Mouse (Mus musculus): ENCODE data around the gene Foxk2. TPM values are rescaled to one million over a fixed set of nuclear protein-coding genes. Genes with fewer than 3 reads are reported as not detected.
A peak's percentile ranks its signal among the peaks of the same experiment; 100 is the strongest.

Foxk2 gene
- polyA plus RNA-seq, 2 experiments, result 11.1 to 43.7 TPM

- H3K27me3 ChIP-seq (ENCODE audit: control insufficient read depth, insufficient read depth, low read length), result no peaks in the 10 kb centered on the region
- H3K27ac ChIP-seq (replicated peaks; ENCODE audit: low read depth, low read length), result peak overlapping the region; percentile 81
- WGBS, result under 1% methylated on average over 17 of the region's 60 CpGs
- no peak for TF ChIP-seq POLR2A (IDR thresholded peaks at IDR 0.05; ENCODE audit: borderline replicate concordance, extremely low read depth, insufficient read depth, insufficient read length)
- peak; percentile 14; the same call in 1 of the 2 replicates for ATAC-seq (ENCODE audit: low FRiP score, low read depth)
- peak overlapping the region; percentile 94 for H3K9ac ChIP-seq (ENCODE audit: low read depth, low read length, severe bottlenecking)
- no peaks in the 10 kb centered on the region for H3K9me3 ChIP-seq (ENCODE audit: control insufficient read depth, low read length)
- peak overlapping the region; percentile 70 for H3K4me2 ChIP-seq (replicated peaks; ENCODE audit: low read depth, low read length, severe bottlenecking)
- H3K36me3 ChIP-seq (ENCODE audit: control insufficient read depth, insufficient read depth, low read length), result peaks cover 29% of the 10 kb centered on the region
- no peak for DNase-seq (ENCODE audit: low spot score)
- peak overlapping the region; percentile 97 for H3K4me3 ChIP-seq (replicated peaks; ENCODE audit: low read length)
- H3K4me1 ChIP-seq (ENCODE audit: control insufficient read depth, insufficient read depth, low read length), result peaks cover 12% of the 10 kb centered on the region
Measured at GRCm38 (mm10) chr11:121260211-121260906, 569 bp downstream of the Foxk2 start.

DNA sequence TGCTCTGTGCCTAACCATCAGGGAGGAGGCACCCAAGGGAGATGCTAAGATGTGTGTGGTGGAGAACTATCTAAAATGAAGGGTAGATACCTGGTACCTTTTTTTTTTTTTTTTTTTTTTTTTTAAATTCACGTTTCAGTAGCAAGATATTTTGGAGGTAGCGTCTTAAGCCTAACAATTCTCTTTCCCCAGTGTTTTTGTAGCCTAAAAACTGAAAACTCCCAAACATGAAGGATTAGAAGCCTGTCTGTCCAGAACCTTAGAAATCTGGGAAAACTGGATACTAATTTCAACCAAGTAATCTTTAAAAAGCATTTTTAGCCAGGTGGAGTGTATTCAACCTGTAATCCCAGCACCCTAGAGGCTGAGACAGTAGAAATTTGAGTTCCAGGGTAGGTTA lies 1.3 kb downstream of the Foxk2 start:
- ATAC-seq (ENCODE audit: low FRiP score, low read depth) (no peak), DNase-seq (ENCODE audit: low spot score) (no peak)
- peaks cover 12% of the 10 kb centered on the region for H3K4me1 ChIP-seq (ENCODE audit: control insufficient read depth, insufficient read depth, low read length)
- H3K9me3 ChIP-seq (ENCODE audit: control insufficient read depth, low read length), result no peaks in the 10 kb centered on the region
- peak overlapping the region; percentile 70 for H3K4me2 ChIP-seq (replicated peaks; ENCODE audit: low read depth, low read length, severe bottlenecking)
- no peaks in the 10 kb centered on the region for H3K27me3 ChIP-seq (ENCODE audit: control insufficient read depth, insufficient read depth, low read length)
- H3K27ac ChIP-seq (replicated peaks; ENCODE audit: low read depth, low read length), result no peak overlapping the region
- peak overlapping the region; percentile 94 for H3K9ac ChIP-seq (ENCODE audit: low read depth, low read length, severe bottlenecking)
- H3K36me3 ChIP-seq (ENCODE audit: control insufficient read depth, insufficient read depth, low read length), result peaks cover 26% of the 10 kb centered on the region
- peak overlapping the region; percentile 97 for H3K4me3 ChIP-seq (replicated peaks; ENCODE audit: low read length)
- 57% methylated on average over 2 of the region's 2 CpGs for WGBS
- no peak for TF ChIP-seq POLR2A (IDR thresholded peaks at IDR 0.05; ENCODE audit: borderline replicate concordance, extremely low read depth, insufficient read depth, insufficient read length)

GRCm38 (mm10) chr11:121277516-121277915 lies 17.7 kb downstream of the Foxk2 start:
- 91% methylated on average over 8 of the region's 8 CpGs for whole genome bisulfite sequencing

GRCm38 (mm10) chr11:121278011-121278410 lies 18.2 kb downstream of the Foxk2 start:
- no peak overlapping the region for H3K27ac ChIP-seq (replicated peaks; ENCODE audit: low read depth, low read length)
- H3K4me3 ChIP-seq (replicated peaks; ENCODE audit: low read length), result no peak overlapping the region
- no peak overlapping the region for H3K4me2 ChIP-seq (replicated peaks; ENCODE audit: low read depth, low read length, severe bottlenecking)
- 90% methylated on average over 3 of the region's 3 CpGs for WGBS
- H3K9ac ChIP-seq (ENCODE audit: low read depth, low read length, severe bottlenecking), result no peak overlapping the region
- DNase-seq (ENCODE audit: low spot score), result no peak
- H3K27me3 ChIP-seq (ENCODE audit: control insufficient read depth, insufficient read depth, low read length), result no peaks in the 10 kb centered on the region
- no peaks in the 10 kb centered on the region for H3K9me3 ChIP-seq (ENCODE audit: control insufficient read depth, low read length)
- peaks cover 14% of the 10 kb centered on the region for H3K36me3 ChIP-seq (ENCODE audit: control insufficient read depth, insufficient read depth, low read length)
- no peak for ATAC-seq (ENCODE audit: low FRiP score, low read depth)
- H3K4me1 ChIP-seq (ENCODE audit: control insufficient read depth, insufficient read depth, low read length), result no peaks in the 10 kb centered on the region
- TF ChIP-seq POLR2A (IDR thresholded peaks at IDR 0.05; ENCODE audit: borderline replicate concordance, extremely low read depth, insufficient read depth, insufficient read length), result no peak

More at GRCm38 (mm10) chr11:121277516-121277915, 17.7 kb downstream of the Foxk2 start:
- no peak for TF ChIP-seq POLR2A (IDR thresholded peaks at IDR 0.05; ENCODE audit: borderline replicate concordance, extremely low read depth, insufficient read depth, insufficient read length)
- Histone ChIP-seq H3K36me3 (ENCODE audit: control insufficient read depth, insufficient read depth, low read length) (peaks cover 14% of the 10 kb centered on the region), H3K27me3 (ENCODE audit: control insufficient read depth, insufficient read depth, low read length) (no peaks in the 10 kb centered on the region), H3K4me2 (replicated peaks; ENCODE audit: low read depth, low read length, severe bottlenecking) (no peak overlapping the region), H3K4me1 (ENCODE audit: control insufficient read depth, insufficient read depth, low read length) (no peaks in the 10 kb centered on the region), H3K9ac (ENCODE audit: low read depth, low read length, severe bottlenecking) (no peak overlapping the region), H3K4me3 (replicated peaks; ENCODE audit: low read length) (no peak overlapping the region), H3K9me3 (ENCODE audit: control insufficient read depth, low read length) (no peaks in the 10 kb centered on the region), H3K27ac (replicated peaks; ENCODE audit: low read depth, low read length) (no peak overlapping the region)
- DNase-seq (ENCODE audit: low spot score) (no peak), ATAC-seq (ENCODE audit: low FRiP score, low read depth) (no peak)

DNA sequence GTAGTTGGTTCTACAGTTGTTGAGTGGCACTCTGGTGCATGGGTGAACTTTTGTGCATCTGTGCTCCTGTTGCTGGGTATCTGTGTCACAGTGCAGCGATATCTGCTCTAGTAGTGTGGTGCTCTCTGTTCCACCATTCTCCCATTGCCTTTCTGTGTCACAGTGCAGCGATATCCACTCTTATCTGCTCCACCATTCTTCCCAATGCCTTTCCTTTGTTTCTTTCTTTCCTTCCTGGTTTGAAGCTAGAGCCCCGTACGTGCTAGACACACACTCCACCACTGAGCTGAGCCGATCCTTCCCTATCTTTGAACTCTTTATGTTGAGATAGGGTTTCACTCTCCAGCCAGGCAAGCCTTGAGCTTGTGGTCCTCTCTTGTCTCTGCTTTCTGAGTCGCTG lies 23.1 kb downstream of the Foxk2 start:
- no peaks in the 10 kb centered on the region for H3K27me3 ChIP-seq (ENCODE audit: control insufficient read depth, insufficient read depth, low read length)
- H3K4me3 ChIP-seq (replicated peaks; ENCODE audit: low read length), result no peak overlapping the region
- no peaks in the 10 kb centered on the region for H3K4me1 ChIP-seq (ENCODE audit: control insufficient read depth, insufficient read depth, low read length)
- H3K4me2 ChIP-seq (replicated peaks; ENCODE audit: low read depth, low read length, severe bottlenecking), result no peak overlapping the region
- ATAC-seq (ENCODE audit: low FRiP score, low read depth) (no peak), DNase-seq (ENCODE audit: low spot score) (no peak)
- TF ChIP-seq POLR2A (IDR thresholded peaks at IDR 0.05; ENCODE audit: borderline replicate concordance, extremely low read depth, insufficient read depth, insufficient read length), result no peak
- WGBS, result 84% methylated on average over 6 of the region's 6 CpGs
- H3K9me3 ChIP-seq (ENCODE audit: control insufficient read depth, low read length), result no peaks in the 10 kb centered on the region
- H3K27ac ChIP-seq (replicated peaks; ENCODE audit: low read depth, low read length), result no peak overlapping the region
- H3K9ac ChIP-seq (ENCODE audit: low read depth, low read length, severe bottlenecking), result no peak overlapping the region
- H3K36me3 ChIP-seq (ENCODE audit: control insufficient read depth, insufficient read depth, low read length), result peaks cover 39% of the 10 kb centered on the region

All from limb, embryonic 14.5 days (tissue).